Mouse (Mus musculus) small intestine, adult 2 months (tissue): Measurements from ENCODE around the gene Nepro.

Experiments
- CTCF ChIP-seq: fragments of 200-500 bp; IDR thresholded peaks from 2 replicates; pipeline ENCODE4 v1.5.1; 2012; ENCODE audit warnings: low read depth, mild to moderate bottlenecking, control low read depth, inconsistent platforms, low read length, moderate library complexity, mixed read lengths; ENCODE audit not compliant: insufficient replicate concordance, insufficient read length; ENCODE audit errors: extremely low read depth
- POLR2A ChIP-seq: fragments of 200-500 bp; IDR thresholded peaks from 2 replicates; pipeline ENCODE4 v1.6.1; 2012; ENCODE audit warnings: low read depth, mild to moderate bottlenecking, control low read depth, inconsistent platforms, low read length, moderate library complexity

DNA sequence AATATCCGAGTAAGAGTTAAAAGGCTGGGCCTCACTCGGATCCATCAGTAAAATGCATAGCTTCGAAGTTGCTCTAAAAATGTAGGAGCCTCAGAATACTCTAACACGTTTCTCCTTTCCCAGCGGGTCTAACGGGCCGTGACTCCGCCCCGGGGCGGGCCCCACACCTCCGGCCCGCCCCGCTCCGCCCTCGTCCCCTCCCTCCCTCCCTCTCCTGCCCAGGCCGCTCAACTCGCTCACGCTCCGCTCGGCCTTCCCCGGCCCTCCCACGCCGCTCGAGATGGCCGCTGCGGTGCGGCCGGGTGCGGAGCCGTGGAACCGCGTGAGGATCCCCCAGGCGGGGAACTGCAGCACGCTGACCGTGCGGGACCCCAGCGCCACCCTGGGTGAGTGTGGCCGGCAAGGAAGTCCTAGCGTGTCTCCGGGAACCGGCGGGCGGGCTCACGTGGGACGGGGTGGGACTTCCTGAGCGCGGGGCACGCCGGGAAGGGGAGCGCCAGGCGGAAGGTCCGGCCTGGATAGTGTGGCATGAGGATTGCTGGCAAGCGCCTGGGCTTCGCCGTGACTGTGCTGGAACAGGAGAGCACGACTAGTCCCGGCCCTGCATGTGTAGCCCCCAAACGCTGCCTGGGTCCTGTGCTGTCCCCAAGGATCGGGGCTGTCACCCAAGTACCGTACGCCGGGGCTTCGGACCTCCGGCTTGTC, at the start of gene Nepro:
- TF ChIP-seq CTCF (no peak), POLR2A (peak; percentile 54)
